Mouse (Mus musculus): ENCODE results near the gene Rangrf. TPM values are rescaled to one million over a fixed set of nuclear protein-coding genes. Genes with fewer than 3 reads are reported as not detected.

Rangrf gene
- total RNA-seq, 2 experiments from 2014 or later: 15.7 to 17.0 TPM

- no peak for TF ChIP-seq CTCF (IDR thresholded peaks at IDR 0.05)
- DNase-seq (ENCODE audit: extremely low spot score in 1 of 2, low spot score in 2 of 2): no peak
- H3K4me3 ChIP-seq: no peak overlapping the region
- intact Hi-C loops (cut with DNase I): no loop called here
- no peak overlapping the region for H3K27ac ChIP-seq
Observed at GRCm38 (mm10) chr11:68933885-68934507, 41.0 kb downstream of the Rangrf start.

GRCm38 (mm10) chr11:68929947-68930346, 45.0 kb downstream of the Rangrf start:
- DNase-seq (ENCODE audit: extremely low spot score in 1 of 2, low spot score in 2 of 2): no peak
- TF ChIP-seq CTCF (IDR thresholded peaks at IDR 0.05): no peak
- H3K27ac ChIP-seq: no peak overlapping the region
- no peak overlapping the region for H3K4me3 ChIP-seq
- intact Hi-C loops (cut with DNase I): no loop called here

- no peak for DNase-seq (ENCODE audit: extremely low spot score in 1 of 2, low spot score in 2 of 2)
- Histone ChIP-seq H3K27ac (no peak within 1 kb of the TSS), H3K4me3 (no peak within 1 kb of the TSS)
- TF ChIP-seq CTCF (IDR thresholded peaks at IDR 0.05): no peak
- intact Hi-C loops (cut with DNase I): no loop called here
Observed at GRCm38 (mm10) chr11:68926981-68927380, 48.0 kb downstream of the Rangrf start, which contains the start of gene Odf4. TSS of gene Odf4 (minus strand) at chr11:68927081.

GRCm38 (mm10) chr11:68924749-68925148, 50.2 kb downstream of the Rangrf start:
- intact Hi-C loops (cut with DNase I): no loop called here
- TF ChIP-seq CTCF (IDR thresholded peaks at IDR 0.05): no peak
- Histone ChIP-seq H3K4me3 (no peak overlapping the region), H3K27ac (no peak overlapping the region)
- DNase-seq (ENCODE audit: extremely low spot score in 1 of 2, low spot score in 2 of 2): no peak

GRCm38 (mm10) chr11:68923191-68923590, 51.8 kb downstream of the Rangrf start:
- Histone ChIP-seq H3K27ac (no peak overlapping the region), H3K4me3 (no peak overlapping the region)
- DNase-seq (ENCODE audit: extremely low spot score in 1 of 2, low spot score in 2 of 2): no peak
- no peak for TF ChIP-seq CTCF (IDR thresholded peaks at IDR 0.05)
- intact Hi-C loops (cut with DNase I): no loop called here

Small RNA genes within 50 kb of the gene (microRNA-seq; reads per million reads assigned to microRNA genes)
- 0.73 to 1.4 reads per million in 2 experiments for gene Mir3062

Other genes with a start within 250 kb of the Rangrf start
- 100 to 1,000 TPM; 108 to 115 TPM for gene Ndel1, start 103.3 kb downstream of the Rangrf start, total RNA-seq (2021)
- not detected for gene Rnf222, start 86.6 kb downstream of the Rangrf start, total RNA-seq (2021)
- 100 to 1,000 TPM; 727 to 749 TPM for gene Rpl26, start 73.6 kb downstream of the Rangrf start, total RNA-seq (2021)
- gene Odf4, start 48.1 kb downstream of the Rangrf start, total RNA-seq (2021): under 1 TPM; 0.44 to 0.95 TPM
- gene Arhgef15, start 17.7 kb downstream of the Rangrf start, total RNA-seq (2021): 10 to 100 TPM; 22.4 to 22.6 TPM
- 1 to 10 TPM; 5.0 to 5.2 TPM for gene Slc25a35, start 7.1 kb downstream of the Rangrf start, total RNA-seq (2021)
- 10 to 100 TPM; 20.1 to 24.7 TPM for gene Pfas, start 33.3 kb upstream of the Rangrf start, total RNA-seq (2021)
- 10 to 100 TPM; 38.7 to 39.8 TPM for gene Ctc1, start 40.7 kb upstream of the Rangrf start, total RNA-seq (2021)
- gene Aurkb, start 70.5 kb upstream of the Rangrf start, total RNA-seq (2021): under 1 TPM; 0.25 to 0.30 TPM
- 10 to 100 TPM; 31.1 to 33.8 TPM for gene Borcs6, start 84.5 kb upstream of the Rangrf start, total RNA-seq (2021)
- 10 to 100 TPM; 23.3 to 28.0 TPM for gene Tmem107, start 95.6 kb upstream of the Rangrf start, total RNA-seq (2021)
- gene Vamp2, start 113.3 kb upstream of the Rangrf start, total RNA-seq (2021): 1,000 to 10,000 TPM; 1,115 to 1,119 TPM
- 100 to 1,000 TPM; 114 to 185 TPM for gene Per1, start 120.0 kb upstream of the Rangrf start, total RNA-seq (2021)
- gene Hes7, start 145.2 kb upstream of the Rangrf start, total RNA-seq (2021): under 1 TPM; 0.57 to 0.82 TPM
- 1 to 10 TPM; 1.3 to 1.4 TPM for gene 9130213A22Rik, start 147.4 kb upstream of the Rangrf start, total RNA-seq (2021)
- 1 to 10 TPM; 6.5 TPM for gene Aloxe3, start 150.7 kb upstream of the Rangrf start, total RNA-seq (2021)
- 1 to 10 TPM; 8.7 to 9.8 TPM for gene Alox12b, start 181.8 kb upstream of the Rangrf start, total RNA-seq (2021)
- gene Alox8, start 222.7 kb upstream of the Rangrf start, total RNA-seq (2021): 1 to 10 TPM; 6.1 to 6.4 TPM

Data from left cerebral cortex, adult 2 months (tissue).